Mouse (Mus musculus) ES-E14 (cell line): Measurements from ENCODE around the gene Carnmt1.

Experiments used
- HCFC1 ChIP-seq: IDR thresholded peaks from 2 replicates; pipeline ENCODE4 v1.6.1; 2012; ENCODE audit warnings: low read length, inconsistent platforms, borderline replicate concordance; ENCODE audit not compliant: insufficient read depth
- ZC3H11A ChIP-seq: IDR thresholded peaks from 2 replicates; pipeline ENCODE4 v1.6.1; 2012; ENCODE audit warnings: low read depth, mild to moderate bottlenecking, inconsistent platforms, low read length, borderline replicate concordance

DNA sequence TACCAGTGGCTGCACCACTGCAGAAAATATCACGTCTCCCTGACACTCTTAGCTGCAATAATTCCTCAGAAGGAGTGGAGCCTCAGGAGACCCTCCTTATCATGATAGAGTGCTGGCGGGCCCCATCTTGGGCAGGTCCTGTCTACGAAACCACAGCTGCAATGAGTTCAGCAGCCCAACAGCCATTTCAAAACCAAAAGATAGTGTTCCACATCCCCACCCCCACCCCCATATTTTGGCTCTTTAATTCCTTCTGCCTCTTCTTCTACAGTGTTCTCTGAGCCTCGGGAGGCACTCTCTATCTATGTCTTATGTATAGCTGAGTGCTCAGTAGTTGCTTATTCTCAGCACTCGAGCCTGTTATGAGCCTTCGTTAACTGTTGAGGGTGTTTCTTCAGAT lies 20.1 kb upstream of the Carnmt1 start:
- TF ChIP-seq ZC3H11A (no peak), HCFC1 (no peak)
